Comparison of ENCODE assay signal across 9 mouse cellular contexts in genomic region chr19:47917396-47917795, GRCm38 (mm10). TPM values are rescaled to one million over a fixed set of nuclear protein-coding genes. Genes with fewer than 3 reads are reported as not detected.
DNase-seq lines count a peak whose midpoint lies in the region; ATAC-seq and TF ChIP-seq lines count a peak whose summit lies in the region.
"Had no signal": no experiment of that assay in that cellular context is flagged by ENCODE, and none has a peak within 500 bp of the region (broad histone marks: within the 10 kb centered on the region; RNA-seq: fewer than 3 reads in every experiment).

No protein-coding gene starts in this region.

- WGBS in heart, embryonic 10.5 days = 38% methylated on average over 4 of the region's 4 CpGs
- 18% methylated on average over 4 of the region's 4 CpGs for WGBS in forebrain, postnatal 0 days
- WGBS in liver, embryonic 16.5 days (ENCODE audit: insufficient replicate concordance) = 54% methylated on average over 4 of the region's 4 CpGs

- dilution Hi-C loops in CH12.LX (cut with MboI; ENCODE audit: extremely low pct_ligation_motif_present, extremely low pct_unique_long_range_greater_than_20kb, low sequenced_read_pairs) = no loop called here

- no peak for ATAC-seq in forebrain, postnatal 0 days
- ATAC-seq in liver, embryonic 16.5 days (ENCODE audit: low read depth) = no peak

- DNase-seq in heart, embryonic 10.5 days (ENCODE audit: low spot score) = no peak
- no peak for DNase-seq in heart, postnatal 36 days
- DNase-seq in CH12.LX (ENCODE audit: extremely low read depth) = no peak
- no peak for DNase-seq in forebrain, postnatal 0 days
- DNase-seq in thymus, postnatal 25 days = no peak
- DNase-seq in layer of hippocampus, postnatal 36 days = no peak
- no peak for DNase-seq in cerebellum, postnatal 10 days
- DNase-seq: kidney, adult 18-20 months had no signal

- no peaks in the 10 kb centered on the region for H3K27me3 ChIP-seq in heart, embryonic 10.5 days (ENCODE audit: insufficient read depth, poor library complexity, severe bottlenecking)
- H3K27me3 ChIP-seq in CH12.LX (replicated peaks) = no peaks in the 10 kb centered on the region
- H3K27me3 ChIP-seq in forebrain, postnatal 0 days (ENCODE audit: insufficient read depth, low read length) = no peaks in the 10 kb centered on the region
- H3K27me3 ChIP-seq in liver, embryonic 16.5 days (ENCODE audit: control insufficient read depth, insufficient read depth, low read depth, low read length) = no peaks in the 10 kb centered on the region

- peak overlapping the region; percentile 97; the same call in 1 of the 2 replicates for H3K27ac ChIP-seq in heart, embryonic 10.5 days
- no peak overlapping the region for H3K27ac ChIP-seq in CH12.LX (ENCODE audit: insufficient read depth, low read depth)
- H3K27ac ChIP-seq in forebrain, postnatal 0 days (ENCODE audit: low read depth, low read length) = no peak overlapping the region
- no peak overlapping the region for H3K27ac ChIP-seq in liver, embryonic 16.5 days (ENCODE audit: low read length)

- TF ChIP-seq EP300 in CH12.LX (IDR thresholded peaks at IDR 0.05; ENCODE audit: low read length) = no peak

- H3K4me3 ChIP-seq in heart, embryonic 10.5 days = peak overlapping the region; percentile 86
- peak overlapping the region in 1 of 3 experiments; percentile 99 for H3K4me3 ChIP-seq in CH12.LX (replicated peaks in 1 of 3; ENCODE audit: low read depth in 2 of 3, low read length in 2 of 3, poor library complexity in 1 of 3)
- no peak overlapping the region for H3K4me3 ChIP-seq in forebrain, postnatal 0 days (ENCODE audit: low read depth, low read length)
- peak overlapping the region; percentile 81 for H3K4me3 ChIP-seq in liver, embryonic 16.5 days (ENCODE audit: low read depth, low read length)

- no peaks in the 10 kb centered on the region for H3K9me3 ChIP-seq in heart, embryonic 10.5 days
- H3K9me3 ChIP-seq in CH12.LX (replicated peaks; ENCODE audit: low read length) = no peaks in the 10 kb centered on the region
- H3K9me3 ChIP-seq in forebrain, postnatal 0 days (ENCODE audit: low read length) = no peaks in the 10 kb centered on the region
- no peaks in the 10 kb centered on the region for H3K9me3 ChIP-seq in liver, embryonic 16.5 days (replicated peaks; ENCODE audit: control insufficient read depth, low read length)

- H3K79me2 ChIP-seq in CH12.LX (replicated peaks; ENCODE audit: control insufficient read depth, extremely low read depth, insufficient read depth, poor library complexity, severe bottlenecking) = peaks cover 16% of the 10 kb centered on the region; the same call in 1 of the 2 replicates

- peak overlapping the region; percentile 91; the same call in 1 of the 2 replicates for H3K4me2 ChIP-seq in CH12.LX (ENCODE audit: insufficient read depth, low read depth, poor library complexity, severe bottlenecking)
- H3K4me2 ChIP-seq in forebrain, postnatal 0 days (ENCODE audit: low read depth) = peak overlapping the region; percentile 96; the same call in 1 of the 2 replicates
- peak overlapping the region; percentile 87 for H3K4me2 ChIP-seq in liver, embryonic 16.5 days (ENCODE audit: low read depth, low read length)

- H3K9ac ChIP-seq in CH12.LX (ENCODE audit: insufficient read depth, low read depth) = no peak overlapping the region
- H3K9ac ChIP-seq in forebrain, postnatal 0 days = no peak overlapping the region
- no peak overlapping the region for H3K9ac ChIP-seq in liver, embryonic 16.5 days (ENCODE audit: low read depth, low read length)

- intact Hi-C loops in heart, postnatal 36 days (cut with DNase I) = no loop called here

- no peak for TF ChIP-seq RAD21 in CH12.LX (IDR thresholded peaks at IDR 0.05; ENCODE audit: low read depth, low read length)

- in situ Hi-C loops in CH12.LX (cut with MboI; ENCODE audit: low pct_ligation_motif_present, low pct_unique_long_range_greater_than_20kb, low sequenced_read_pairs) = no loop called here

- TF ChIP-seq POLR2A in CH12.LX (IDR thresholded peaks at IDR 0.05; ENCODE audit: low read depth, low read length) = no peak

- TF ChIP-seq CTCF in CH12.LX (conservative IDR thresholded peaks at IDR 0.05 in 1 of 2, IDR thresholded peaks at IDR 0.05 in 1 of 2; ENCODE audit: low read depth in 2 of 2, low read length in 2 of 2) = no peak
- TF ChIP-seq CTCF in forebrain, postnatal 0 days (IDR thresholded peaks at IDR 0.05; ENCODE audit: low read depth) = no peak

- peaks cover 43% of the 10 kb centered on the region for H3K4me1 ChIP-seq in heart, embryonic 10.5 days
- peaks cover 14 to 47% of the 10 kb centered on the region in 2 experiments for H3K4me1 ChIP-seq in CH12.LX (ENCODE audit: control insufficient read depth in 1 of 2, insufficient read depth in 2 of 2)
- H3K4me1 ChIP-seq in forebrain, postnatal 0 days (ENCODE audit: insufficient read depth) = peaks cover 13% of the 10 kb centered on the region; the same call in 1 of the 2 replicates
- peaks cover 18% of the 10 kb centered on the region for H3K4me1 ChIP-seq in liver, embryonic 16.5 days (ENCODE audit: control insufficient read depth, low read depth, low read length)

- peaks cover 4% of the 10 kb centered on the region; the same call in 1 of the 2 replicates for H3K36me3 ChIP-seq in heart, embryonic 10.5 days
- peaks cover 0 to 34% of the 10 kb centered on the region in 2 experiments for H3K36me3 ChIP-seq in CH12.LX (replicated peaks in 1 of 2; ENCODE audit: control insufficient read depth in 1 of 2, insufficient read depth in 1 of 2, low read length in 1 of 2)
- no peaks in the 10 kb centered on the region for H3K36me3 ChIP-seq in forebrain, postnatal 0 days (ENCODE audit: insufficient read depth)
- no peaks in the 10 kb centered on the region for H3K36me3 ChIP-seq in liver, embryonic 16.5 days (ENCODE audit: control insufficient read depth, insufficient read depth)

TF ChIP-seq in CH12.LX, 34 proteins besides CTCF, POLR2A, EP300 and RAD21 (continues in another document):
- no peak; the same call in 1 of the 2 replicates for TF ChIP-seq MXI1 (IDR thresholded peaks at IDR 0.05; ENCODE audit: low read depth, low read length)
- no peak for TF ChIP-seq BHLHE40 (IDR thresholded peaks at IDR 0.05; ENCODE audit: low read depth, low read length)
- TF ChIP-seq NELFE (IDR thresholded peaks at IDR 0.05; ENCODE audit: low read depth, low read length) = no peak
- no peak for TF ChIP-seq SMC3 (IDR thresholded peaks at IDR 0.05; ENCODE audit: low read depth, low read length)
- TF ChIP-seq GABPA (IDR thresholded peaks at IDR 0.05; ENCODE audit: insufficient replicate concordance, low read depth, low read length) = no peak
- no peak for TF ChIP-seq SIN3A (IDR thresholded peaks at IDR 0.05; ENCODE audit: low read length)
- TF ChIP-seq MAX (IDR thresholded peaks at IDR 0.05; ENCODE audit: low read length) = no peak
- TF ChIP-seq CHD1 (IDR thresholded peaks at IDR 0.05; ENCODE audit: low read depth, low read length) = no peak
- TF ChIP-seq MAFK (IDR thresholded peaks at IDR 0.05; ENCODE audit: insufficient replicate concordance, low read length) = no peak
- no peak for TF ChIP-seq IRF4 (IDR thresholded peaks at IDR 0.05; ENCODE audit: low read depth, low read length)
- TF ChIP-seq MAZ (IDR thresholded peaks at IDR 0.05; ENCODE audit: low read depth, low read length) = no peak
- TF ChIP-seq CHD2 (IDR thresholded peaks at IDR 0.05; ENCODE audit: low read length) = no peak

RNA-seq across cellular contexts. Expression of gene Cfap43, which starts 1.7 kb away (rescaled TPM):
- 0.06 and 0.11 TPM in 2 replicates for polyA plus RNA-seq in heart, embryonic 10.5 days (2016; fragmentation: Nextera tagmentation; extraction: Ambion mirVana)
- not detected for total RNA-seq in heart, postnatal 36 days (2021)
- total RNA-seq in CH12.LX (2012; rRNA removed) = 2.9 and 3.2 TPM in 2 replicates
- 11.7 and 15.2 TPM in 2 replicates for total RNA-seq in CH12.LX (2014; rRNA removed)
- polyA plus RNA-seq in CH12.LX (2012; ENCODE audit: insufficient read length, low read depth) = 12.7 and 15.5 TPM in 2 replicates
- 2.1 and 2.3 TPM in 2 replicates for total RNA-seq in forebrain, postnatal 0 days (2014; rRNA removed)
- polyA plus RNA-seq in forebrain, postnatal 0 days (2015; fragmentation: Nextera tagmentation; extraction: Ambion mirVana) = 0.99 and 1.8 TPM in 2 replicates
- polyA plus RNA-seq in liver, embryonic 16.5 days (2015; fragmentation: Nextera tagmentation; extraction: Ambion mirVana) = 0.01 TPM in 1 of 2 replicates, not detected in the other
- 1 to 10 TPM; 1.2 to 1.7 TPM for total RNA-seq in layer of hippocampus, postnatal 36 days (2021)

RNA-seq across cellular contexts. Expression of gene Itprip, which starts 1.7 kb away (rescaled TPM):
- 15.6 and 21.1 TPM in 2 replicates for polyA plus RNA-seq in heart, embryonic 10.5 days (2016; fragmentation: Nextera tagmentation; extraction: Ambion mirVana)
- total RNA-seq in heart, postnatal 36 days (2021) = 10 to 100 TPM in 1 of 2 experiments, 1 to 10 TPM in 1; 9.9 to 15.1 TPM
- 9.5 and 9.6 TPM in 2 replicates for total RNA-seq in CH12.LX (2012; rRNA removed)
- total RNA-seq in CH12.LX (2014; rRNA removed) = 10.9 and 11.8 TPM in 2 replicates
- polyA plus RNA-seq in CH12.LX (2012; ENCODE audit: insufficient read length, low read depth) = 8.7 and 9.9 TPM in 2 replicates
- total RNA-seq in forebrain, postnatal 0 days (2014; rRNA removed) = 3.8 and 4.9 TPM in 2 replicates
- polyA plus RNA-seq in forebrain, postnatal 0 days (2015; fragmentation: Nextera tagmentation; extraction: Ambion mirVana) = 2.2 and 2.4 TPM in 2 replicates
- 4.0 and 4.3 TPM in 2 replicates for polyA plus RNA-seq in liver, embryonic 16.5 days (2015; fragmentation: Nextera tagmentation; extraction: Ambion mirVana)
- 1 to 10 TPM; 1.0 to 1.9 TPM for total RNA-seq in layer of hippocampus, postnatal 36 days (2021)

RNA-seq across cellular contexts. Expression of gene Cfap58, which starts 20.1 kb away (rescaled TPM):
- polyA plus RNA-seq in heart, embryonic 10.5 days (2016; fragmentation: Nextera tagmentation; extraction: Ambion mirVana) = 0.10 and 0.23 TPM in 2 replicates
- 1 to 10 TPM; 2.1 to 2.2 TPM for total RNA-seq in heart, postnatal 36 days (2021)
- total RNA-seq in CH12.LX (2012; rRNA removed) (0.17 TPM in 1 of 2 replicates, not detected in the other), CH12.LX (2014; rRNA removed) (0.13 and 0.15 TPM in 2 replicates)
- polyA plus RNA-seq in CH12.LX (2012; ENCODE audit: insufficient read length, low read depth) = 0.27 and 0.33 TPM in 2 replicates
- 0.46 and 2.6 TPM in 2 replicates for total RNA-seq in forebrain, postnatal 0 days (2014; rRNA removed)
- 0.42 and 0.62 TPM in 2 replicates for polyA plus RNA-seq in forebrain, postnatal 0 days (2015; fragmentation: Nextera tagmentation; extraction: Ambion mirVana)
- not detected in 2 replicates for polyA plus RNA-seq in liver, embryonic 16.5 days (2015; fragmentation: Nextera tagmentation; extraction: Ambion mirVana)
- total RNA-seq in layer of hippocampus, postnatal 36 days (2021) = under 1 TPM; 0.30 to 0.35 TPM

RNA-seq across cellular contexts. Expression of gene Gsto2, which starts 52.1 kb away (rescaled TPM):
- 0.59 and 1.0 TPM in 2 replicates for polyA plus RNA-seq in heart, embryonic 10.5 days (2016; fragmentation: Nextera tagmentation; extraction: Ambion mirVana)
- total RNA-seq in heart, postnatal 36 days (2021) = 1 to 10 TPM; 2.1 to 2.3 TPM
- total RNA-seq in CH12.LX (2012; rRNA removed) (0.38 and 1.4 TPM in 2 replicates), CH12.LX (2014; rRNA removed) (0.86 and 1.3 TPM in 2 replicates)
- polyA plus RNA-seq in CH12.LX (2012; ENCODE audit: insufficient read length, low read depth) = 0.49 and 0.76 TPM in 2 replicates
- 0.77 and 0.95 TPM in 2 replicates for total RNA-seq in forebrain, postnatal 0 days (2014; rRNA removed)
- polyA plus RNA-seq in forebrain, postnatal 0 days (2015; fragmentation: Nextera tagmentation; extraction: Ambion mirVana) = 0.88 and 0.93 TPM in 2 replicates
- polyA plus RNA-seq in liver, embryonic 16.5 days (2015; fragmentation: Nextera tagmentation; extraction: Ambion mirVana) = 0.07 and 0.08 TPM in 2 replicates
- total RNA-seq in layer of hippocampus, postnatal 36 days (2021) = 1 to 10 TPM; 2.7 to 3.1 TPM
